Mouse (Mus musculus) mesoderm, embryonic 11.5 days (tissue): ENCODE results near the gene Gm4187.
"Not testable (repeated sequence)": the region's sequence is repeated elsewhere in the genome, so short reads cannot be mapped to it uniquely, and the experiment has no call there.

Source experiments
- DNase-seq: peaks from one replicate; pipeline ENCODE4 v3.0.0-alpha.2; 2012; ENCODE audit warnings: low read depth, low spot score

The Gm4187 gene

DNA sequence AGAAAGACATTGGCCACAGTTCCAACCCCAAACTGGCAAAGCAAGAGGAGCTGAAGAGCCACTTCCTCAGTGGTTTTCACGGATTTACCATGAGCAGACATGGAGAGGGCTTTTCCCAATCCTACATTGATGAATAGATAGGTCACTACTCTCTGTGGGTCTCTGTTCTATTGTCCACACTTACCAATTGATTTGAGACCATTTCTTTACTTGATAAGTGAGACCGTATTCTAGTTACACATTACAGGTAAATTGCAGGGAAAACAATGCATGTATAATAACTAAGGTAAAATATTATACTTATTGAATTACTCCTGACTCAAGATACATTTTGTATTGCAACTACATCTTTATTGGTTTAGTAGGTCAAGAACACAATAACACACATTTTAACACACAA is at the start of gene Gm4187:
TSS of gene Gm4187 (minus strand) at position 101 of the 400 bp plus-strand sequence.
- not testable (repeated sequence) for DNase-seq

DNA sequence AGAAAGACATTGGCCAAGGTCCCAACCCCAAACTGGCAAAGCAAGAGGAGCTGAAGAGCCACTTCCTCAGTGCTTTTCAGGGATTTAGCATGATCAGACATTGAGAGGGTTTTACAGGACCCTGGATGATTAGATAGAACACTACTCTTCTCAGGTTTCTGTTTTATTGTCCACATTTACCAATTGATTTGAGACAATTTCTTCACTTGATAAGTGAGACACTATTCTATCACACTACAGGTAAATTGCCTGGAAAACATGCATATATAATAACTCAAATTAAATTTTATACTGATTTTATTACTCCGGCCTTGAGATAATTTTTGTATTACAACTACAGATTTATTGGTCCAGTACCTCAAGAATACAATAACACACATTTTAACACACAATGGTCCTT is 41.4 kb upstream of the Gm4187 start, which contains the start of gene Gm8660:
TSS of gene Gm8660 (minus strand) at position 101 of the 400 bp plus-strand sequence.
- not testable (repeated sequence) for DNase-seq
